Mouse (Mus musculus) thymus, postnatal 14 days (tissue): ENCODE measurements around the gene Pck2.
A peak's percentile ranks its signal among the peaks of the same experiment; 100 is the strongest.

Experiments
- DNase-seq: peaks from one replicate; pipeline ENCODE4 v3.0.0; 2021

The Pck2 gene

GRCm38 (mm10) chr14:55577871-55578667 is 38.0 kb downstream of the Pck2 start, which contains the start of gene Psme1:
Gene Psme1 (plus strand): TSS chr14:55578123.
- peak; percentile 91 for DNase-seq

GRCm38 (mm10) chr14:55578668-55579269 is 38.7 kb downstream of the Pck2 start:
- DNase-seq, result no peak

- no peak for DNase-seq
Observed at GRCm38 (mm10) chr14:55579511-55580496, 39.7 kb downstream of the Pck2 start.

GRCm38 (mm10) chr14:55580731-55581130 is 40.7 kb downstream of the Pck2 start:
- no peak for DNase-seq

- no peak for DNase-seq
Observed at GRCm38 (mm10) chr14:55581981-55582681, 42.1 kb downstream of the Pck2 start.

GRCm38 (mm10) chr14:55584303-55584701 is 44.2 kb downstream of the Pck2 start:
- DNase-seq, result no peak

- peak; percentile 46 for DNase-seq
Observed at GRCm38 (mm10) chr14:55584702-55585565, 44.9 kb downstream of the Pck2 start, which contains the start of gene Emc9. Gene Emc9 (minus strand): TSS chr14:55585302.

GRCm38 (mm10) chr14:55585566-55585960 is 45.5 kb downstream of the Pck2 start:
- peak; percentile 30 for DNase-seq

- DNase-seq, result no peak
Observed at GRCm38 (mm10) chr14:55586149-55586548, 46.1 kb downstream of the Pck2 start.

- DNase-seq, result no peak
Observed at GRCm38 (mm10) chr14:55589271-55589670, 49.2 kb downstream of the Pck2 start.

- DNase-seq, result no peak
Observed at GRCm38 (mm10) chr14:55589771-55590448, 49.8 kb downstream of the Pck2 start.

- DNase-seq, result peak; percentile 75
Observed at GRCm38 (mm10) chr14:55590748-55591330, 50.8 kb downstream of the Pck2 start, which contains the start of gene Psme2. Gene Psme2 (minus strand): TSS chr14:55591113.

GRCm38 (mm10) chr14:55591331-55591891 is 51.3 kb downstream of the Pck2 start, which contains the start of gene Rnf31:
Gene Rnf31 (plus strand): TSS chr14:55591708.
- peak; percentile 88 for DNase-seq

- DNase-seq, result no peak
Observed at GRCm38 (mm10) chr14:55592226-55592625, 52.2 kb downstream of the Pck2 start.

- no peak for DNase-seq
Observed at GRCm38 (mm10) chr14:55596036-55596690, 56.1 kb downstream of the Pck2 start.

- DNase-seq, result no peak
Observed at GRCm38 (mm10) chr14:55598521-55599390, 58.7 kb downstream of the Pck2 start.
